Mouse (Mus musculus) erythroblast, embryonic 14.5 days (primary cell): ENCODE data around the gene Zfpm1.

Experiments used
- GATA1 ChIP-seq: IDR thresholded peaks from 2 replicates; pipeline ENCODE4 v1.6.1; 2012; ENCODE audit warnings: low read length, inconsistent platforms, mixed read lengths
- TAL1 ChIP-seq: IDR thresholded peaks from 3 replicates; pipeline ENCODE4 v1.6.1; 2012; ENCODE audit warnings: low read length, inconsistent platforms, mixed read lengths

- TF ChIP-seq GATA1 (no peak; the same call in 1 of the 2 replicates), TAL1 (no peak)
These were observed 14.4 kb downstream of the Zfpm1 start for GRCm38 (mm10) chr8:122296173-122297001.
